8 mouse cellular contexts compared by ENCODE assay signal in the genomic region with DNA sequence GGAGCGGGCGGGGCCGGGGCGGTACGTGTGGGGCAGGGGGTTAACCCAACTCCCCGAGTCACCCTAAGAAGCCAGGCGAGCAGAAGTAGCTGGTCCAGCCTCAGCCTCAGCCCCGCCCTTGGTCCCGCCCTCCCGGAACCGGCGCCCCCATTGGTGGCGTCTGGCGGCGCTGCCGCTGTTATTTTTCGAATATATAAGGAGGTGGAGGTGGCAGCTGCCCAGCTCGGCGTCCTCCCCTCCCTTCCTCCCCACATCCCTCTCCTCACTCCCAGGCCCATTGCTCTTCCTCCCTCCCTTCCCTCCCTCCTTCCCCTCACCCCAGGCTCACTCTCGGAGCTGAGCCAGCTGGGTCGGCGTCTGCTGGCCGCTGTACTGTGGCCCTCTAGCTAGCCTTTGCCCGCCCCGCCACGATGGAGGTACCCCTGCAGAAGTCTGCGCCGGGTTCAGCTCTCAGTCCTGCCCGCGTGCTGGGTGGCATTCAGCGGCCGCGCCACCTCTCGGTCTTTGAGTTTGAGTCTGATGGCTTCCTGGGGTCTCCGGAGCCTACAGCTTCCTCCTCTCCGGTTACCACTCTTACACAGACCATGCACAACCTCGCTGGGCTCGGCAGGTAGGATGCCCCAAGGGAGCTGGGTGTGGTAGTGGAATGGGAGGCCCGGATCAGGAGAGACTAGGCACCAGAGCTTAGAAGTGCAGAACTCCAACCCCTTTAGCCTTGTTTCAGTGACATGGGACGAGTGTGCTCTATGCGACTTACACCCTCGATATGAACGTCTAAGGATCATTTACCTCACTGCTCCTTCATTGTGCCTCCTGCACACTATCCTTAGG. TPM values are rescaled to one million over a fixed set of nuclear protein-coding genes. Genes with fewer than 3 reads are reported as not detected.
A peak's percentile ranks its signal among the peaks of the same experiment; 100 is the strongest.
DNase-seq lines count a peak whose midpoint lies in the region; ATAC-seq and TF ChIP-seq lines count a peak whose summit lies in the region.

Gene Cdc25b, plus strand, starts transcription at position 179 of the 831 bp plus-strand sequence.
Gene Spef1, minus strand, starts transcription at position 512 of the 831 bp plus-strand sequence.

- peak; percentile 92 for DNase-seq in kidney, postnatal 0 days (ENCODE audit: low spot score)
- peak; percentile 91 for DNase-seq in neural tube, embryonic 11.5 days (ENCODE audit: low spot score)
- peak; percentile 95 for DNase-seq in stomach, postnatal 0 days (ENCODE audit: low spot score)

- H3K4me2 ChIP-seq in heart, embryonic 13.5 days, result peak within 1 kb of the TSS; percentile 95
- peak within 1 kb of the TSS; percentile 99 for H3K4me2 ChIP-seq in kidney, postnatal 0 days (ENCODE audit: low read length)
- peak within 1 kb of the TSS; percentile 96 for H3K4me2 ChIP-seq in liver, embryonic 15.5 days
- H3K4me2 ChIP-seq in neural tube, embryonic 11.5 days (ENCODE audit: low read depth), result peak within 1 kb of the TSS; percentile 74
- H3K4me2 ChIP-seq in stomach, postnatal 0 days (replicated peaks; ENCODE audit: low read depth), result peak within 1 kb of the TSS; percentile 95

- no peak within 1 kb of the TSS; the same call in 1 of the 2 replicates for H3K27ac ChIP-seq in brown adipose tissue, adult 24 weeks (replicated peaks; ENCODE audit: low read depth, low read length)
- peak within 1 kb of the TSS; percentile 95 for H3K27ac ChIP-seq in heart, embryonic 13.5 days (replicated peaks)
- H3K27ac ChIP-seq in kidney, postnatal 0 days, result peak within 1 kb of the TSS; percentile 85
- peak within 1 kb of the TSS; percentile 97 for H3K27ac ChIP-seq in liver, embryonic 15.5 days (replicated peaks)
- H3K27ac ChIP-seq in neural tube, embryonic 11.5 days (ENCODE audit: low read depth, low read length), result peak within 1 kb of the TSS; percentile 54
- H3K27ac ChIP-seq in stomach, postnatal 0 days (replicated peaks), result peak within 1 kb of the TSS; percentile 82

- peak within 1 kb of the TSS; percentile 92 for H3K9ac ChIP-seq in heart, embryonic 13.5 days
- H3K9ac ChIP-seq in kidney, postnatal 0 days (ENCODE audit: low read depth, low read length), result peak within 1 kb of the TSS; percentile 69
- peak within 1 kb of the TSS; percentile 95 for H3K9ac ChIP-seq in liver, embryonic 15.5 days
- H3K9ac ChIP-seq in neural tube, embryonic 11.5 days (ENCODE audit: low read length), result peak within 1 kb of the TSS; percentile 79
- peak within 1 kb of the TSS; percentile 74 for H3K9ac ChIP-seq in stomach, postnatal 0 days (ENCODE audit: low read length)

- H3K36me3 ChIP-seq in E14TG2a.4 (ENCODE audit: insufficient read depth, low read length), result peaks cover 28% of the 10 kb centered on the region
- H3K36me3 ChIP-seq in heart, embryonic 13.5 days, result peaks cover 30% of the 10 kb centered on the region
- H3K36me3 ChIP-seq in kidney, postnatal 0 days (ENCODE audit: insufficient read depth, low read length), result peaks cover 6% of the 10 kb centered on the region; the same call in 1 of the 2 replicates
- peaks cover 43% of the 10 kb centered on the region for H3K36me3 ChIP-seq in liver, embryonic 15.5 days (replicated peaks)
- H3K36me3 ChIP-seq in neural tube, embryonic 11.5 days (ENCODE audit: control insufficient read depth, insufficient read depth, low read length), result peaks cover 3% of the 10 kb centered on the region; the same call in 1 of the 2 replicates
- H3K36me3 ChIP-seq in stomach, postnatal 0 days (ENCODE audit: control insufficient read depth, insufficient read depth, low read length), result no peaks in the 10 kb centered on the region

- peaks cover 51% of the 10 kb centered on the region for H3K4me1 ChIP-seq in E14TG2a.4 (replicated peaks; ENCODE audit: low read depth, low read length)
- H3K4me1 ChIP-seq in brown adipose tissue, adult 24 weeks (ENCODE audit: control insufficient read depth, insufficient read depth, insufficient read length, low read length), result no peaks in the 10 kb centered on the region; the same call in none of the 2 replicates
- peaks cover 50% of the 10 kb centered on the region for H3K4me1 ChIP-seq in heart, embryonic 13.5 days
- peaks cover 17% of the 10 kb centered on the region for H3K4me1 ChIP-seq in kidney, postnatal 0 days (replicated peaks; ENCODE audit: insufficient read depth, low read length)
- peaks cover 58% of the 10 kb centered on the region for H3K4me1 ChIP-seq in liver, embryonic 15.5 days (replicated peaks)
- H3K4me1 ChIP-seq in neural tube, embryonic 11.5 days (ENCODE audit: control insufficient read depth, insufficient read depth, low read length), result peaks cover 24% of the 10 kb centered on the region
- peaks cover 9% of the 10 kb centered on the region for H3K4me1 ChIP-seq in stomach, postnatal 0 days (replicated peaks; ENCODE audit: control insufficient read depth, insufficient read depth)

- under 1% methylated on average over 43 of the region's 43 CpGs for WGBS in heart, embryonic 13.5 days
- WGBS in kidney, postnatal 0 days, result under 1% methylated on average over 43 of the region's 43 CpGs
- under 1% methylated on average over 39 of the region's 43 CpGs for WGBS in liver, embryonic 15.5 days (ENCODE audit: insufficient replicate concordance)
- under 1% methylated on average over 43 of the region's 43 CpGs for WGBS in neural tube, embryonic 11.5 days
- WGBS in stomach, postnatal 0 days, result under 1% methylated on average over 37 of the region's 43 CpGs

- no peak for TF ChIP-seq EP300 in stomach, postnatal 0 days (optimal IDR thresholded peaks at IDR 0.05)

- H3K4me3 ChIP-seq in E14TG2a.4 (replicated peaks; ENCODE audit: low read length), result peak within 1 kb of the TSS; percentile 87
- peak within 1 kb of the TSS; percentile 65 for H3K4me3 ChIP-seq in brown adipose tissue, adult 24 weeks (ENCODE audit: insufficient read depth, low read depth, low read length)
- peak within 1 kb of the TSS; percentile 73 for H3K4me3 ChIP-seq in heart, embryonic 13.5 days
- H3K4me3 ChIP-seq in kidney, postnatal 0 days (replicated peaks; ENCODE audit: low read depth, low read length), result peak within 1 kb of the TSS; percentile 72
- H3K4me3 ChIP-seq in liver, embryonic 15.5 days (replicated peaks), result peak within 1 kb of the TSS; percentile 90
- H3K4me3 ChIP-seq in neural tube, embryonic 11.5 days (ENCODE audit: low read depth, low read length), result peak within 1 kb of the TSS; percentile 62
- peak within 1 kb of the TSS; percentile 62 for H3K4me3 ChIP-seq in stomach, postnatal 0 days (ENCODE audit: low read depth, low read length)

- H3K9me3 ChIP-seq in E14TG2a.4 (ENCODE audit: low read length), result no peaks in the 10 kb centered on the region
- no peaks in the 10 kb centered on the region for H3K9me3 ChIP-seq in heart, embryonic 13.5 days
- H3K9me3 ChIP-seq in kidney, postnatal 0 days (replicated peaks; ENCODE audit: low read length), result no peaks in the 10 kb centered on the region
- no peaks in the 10 kb centered on the region for H3K9me3 ChIP-seq in liver, embryonic 15.5 days (replicated peaks)
- H3K9me3 ChIP-seq in neural tube, embryonic 11.5 days (ENCODE audit: control insufficient read depth, low read length), result no peaks in the 10 kb centered on the region
- H3K9me3 ChIP-seq in stomach, postnatal 0 days (ENCODE audit: control insufficient read depth, low read length), result no peaks in the 10 kb centered on the region

- no peak for TF ChIP-seq CTCF in E14TG2a.4 (conservative IDR thresholded peaks at IDR 0.05; ENCODE audit: low read length)
- peak; percentile 34; the same call in 1 of the 2 replicates for TF ChIP-seq CTCF in kidney, postnatal 0 days (IDR thresholded peaks at IDR 0.05; ENCODE audit: low read depth)
- peak; percentile 57 for TF ChIP-seq CTCF in stomach, postnatal 0 days (IDR thresholded peaks at IDR 0.05; ENCODE audit: low read depth)

- peaks cover 18% of the 10 kb centered on the region for H3K27me3 ChIP-seq in E14TG2a.4 (ENCODE audit: insufficient read depth, low read length)
- H3K27me3 ChIP-seq in heart, embryonic 13.5 days (replicated peaks), result peaks cover 4% of the 10 kb centered on the region; the same call in 1 of the 2 replicates
- H3K27me3 ChIP-seq in kidney, postnatal 0 days (ENCODE audit: insufficient read depth, low read length), result no peaks in the 10 kb centered on the region
- H3K27me3 ChIP-seq in liver, embryonic 15.5 days, result no peaks in the 10 kb centered on the region
- no peaks in the 10 kb centered on the region for H3K27me3 ChIP-seq in neural tube, embryonic 11.5 days (ENCODE audit: control insufficient read depth, insufficient read depth, low read length)
- H3K27me3 ChIP-seq in stomach, postnatal 0 days (ENCODE audit: control insufficient read depth, insufficient read depth, low read length), result no peaks in the 10 kb centered on the region

- ATAC-seq in erythroid progenitor cell, adult 5-6 weeks (replicated peaks; ENCODE audit: low FRiP score, poor library complexity, severe bottlenecking), result peak; percentile 78
- peak; percentile 80 for ATAC-seq in heart, embryonic 13.5 days (ENCODE audit: extremely low read depth, insufficient number of reproducible peaks, low FRiP score, low TSS enrichment)
- ATAC-seq in kidney, postnatal 0 days (replicated peaks; ENCODE audit: low FRiP score, low read depth), result peak; percentile 85
- peak; percentile 87 for ATAC-seq in liver, embryonic 15.5 days (ENCODE audit: insufficient read depth)
- peak; percentile 84 for ATAC-seq in neural tube, embryonic 11.5 days (ENCODE audit: insufficient read depth, low FRiP score, low TSS enrichment)
- peak; percentile 93 for ATAC-seq in stomach, postnatal 0 days (ENCODE audit: low FRiP score, low TSS enrichment)

RNA-seq across cellular contexts. Expression of gene Cdc25b, which starts in this region (rescaled TPM):
- 2.4 and 2.5 TPM in 2 replicates for polyA plus RNA-seq in brown adipose tissue, adult 24 weeks (2012; ENCODE audit: insufficient read depth, insufficient read length, missing spikeins)
- total RNA-seq in erythroid progenitor cell, adult 5-6 weeks (2015; ENCODE audit: low replicate concordance), result 345 and 367 TPM in 2 replicates
- 664 and 783 TPM in 2 replicates for total RNA-seq in erythroid progenitor cell, adult 5-6 weeks (2017; ENCODE audit: low replicate concordance)
- polyA plus RNA-seq in heart, embryonic 13.5 days (2015; fragmentation: Nextera tagmentation; extraction: Ambion mirVana), result 36.6 and 41.2 TPM in 2 replicates
- polyA plus RNA-seq in kidney, postnatal 0 days (2015; fragmentation: Nextera tagmentation; extraction: Ambion mirVana), result 36.1 and 39.0 TPM in 2 replicates
- polyA plus RNA-seq in liver, embryonic 15.5 days (2015; fragmentation: Nextera tagmentation; extraction: Ambion mirVana), result 236 and 279 TPM in 2 replicates
- polyA plus RNA-seq in neural tube, embryonic 11.5 days (2014; fragmentation: Nextera tagmentation; extraction: Ambion mirVana), result 108 and 115 TPM in 2 replicates
- polyA plus RNA-seq in stomach, postnatal 0 days (2015; fragmentation: Nextera tagmentation; extraction: Ambion mirVana), result 38.7 and 39.5 TPM in 2 replicates

RNA-seq across cellular contexts. Expression of gene Spef1, which starts in this region (rescaled TPM):
- polyA plus RNA-seq in brown adipose tissue, adult 24 weeks (2012; ENCODE audit: insufficient read depth, insufficient read length, missing spikeins), result 5.3 and 9.2 TPM in 2 replicates
- 4.6 and 4.7 TPM in 2 replicates for total RNA-seq in erythroid progenitor cell, adult 5-6 weeks (2015; ENCODE audit: low replicate concordance)
- 4.1 and 6.4 TPM in 2 replicates for total RNA-seq in erythroid progenitor cell, adult 5-6 weeks (2017; ENCODE audit: low replicate concordance)
- polyA plus RNA-seq in heart, embryonic 13.5 days (2015; fragmentation: Nextera tagmentation; extraction: Ambion mirVana), result 1.3 and 1.5 TPM in 2 replicates
- 3.7 and 4.0 TPM in 2 replicates for polyA plus RNA-seq in kidney, postnatal 0 days (2015; fragmentation: Nextera tagmentation; extraction: Ambion mirVana)
- polyA plus RNA-seq in liver, embryonic 15.5 days (2015; fragmentation: Nextera tagmentation; extraction: Ambion mirVana), result 1.6 and 1.8 TPM in 2 replicates
- polyA plus RNA-seq in neural tube, embryonic 11.5 days (2014; fragmentation: Nextera tagmentation; extraction: Ambion mirVana), result 5.8 and 6.0 TPM in 2 replicates
- polyA plus RNA-seq in stomach, postnatal 0 days (2015; fragmentation: Nextera tagmentation; extraction: Ambion mirVana), result 2.5 and 2.9 TPM in 2 replicates

Comparison
In these comparisons a context has a peak if more than half of its experiments do, and no peak if none do; other contexts are left out.
1. RNA of gene Cdc25b (polyA plus RNA-seq): 236 to 279 TPM in liver, embryonic 15.5 days, 108 to 115 TPM in neural tube, embryonic 11.5 days, 38.7 to 39.5 TPM in stomach, postnatal 0 days, 36.6 to 41.2 TPM in heart, embryonic 13.5 days and 36.1 to 39.0 TPM in kidney, postnatal 0 days; 2.4 to 2.5 TPM in brown adipose tissue, adult 24 weeks; every median in the first group is over 10 times any median in the second.
2. Peak in every context shown above with its lines, with median percentiles within 50 percentile points of each other: H3K4me3 ChIP-seq, ATAC-seq, H3K4me2 ChIP-seq, H3K9ac ChIP-seq and DNase-seq.